Mouse (Mus musculus) liver, embryonic 14.5 days (tissue): Measurements from ENCODE around the gene Mapk14. TPM values are rescaled to one million over a fixed set of nuclear protein-coding genes. Genes with fewer than 3 reads are reported as not detected.
"Not testable (repeated sequence)": the region's sequence is repeated elsewhere in the genome, so short reads cannot be mapped to it uniquely, and the experiment has no call there.

ENCODE experiments used
- ATAC-seq: fragments of 200-750 bp; cut with Nextera tagmentation; 2 replicates; pipeline ENCODE4 v1.8.0; 2017; ENCODE audit warnings: moderate number of reproducible peaks, mild to moderate bottlenecking, moderate library complexity; ENCODE audit not compliant: insufficient read depth
- DNase-seq, 3 experiments: peaks; one replicate each; pipeline ENCODE4 v3.0.0-alpha.2; 2012 to 2013; ENCODE audit warnings: low read depth in 3 of 3, low spot score in 3 of 3
- H3K27ac ChIP-seq: fragments of 300-500 bp; sonication (generic); 2 replicates; pipeline ENCODE4 v1.5.1; 2014; ENCODE audit warnings: moderate library complexity, mild to moderate bottlenecking, control low read depth, inconsistent platforms
- H3K27me3 ChIP-seq: fragments of 300-500 bp; sonication (generic); 2 replicates; pipeline ENCODE4 v1.6.1; 2014; ENCODE audit warnings: mild to moderate bottlenecking, low read length, moderate library complexity; ENCODE audit not compliant: control insufficient read depth, insufficient read depth
- H3K36me3 ChIP-seq: fragments of 300-500 bp; sonication (generic); replicated peaks from 2 replicates; pipeline ENCODE4 v1.6.1; 2014; ENCODE audit warnings: low read depth; ENCODE audit not compliant: control insufficient read depth, insufficient read depth
- H3K4me1 ChIP-seq, 2 experiments: fragments of 200-500 bp in 1 of 2; fragments of 300-500 bp in 1 of 2; sonication (generic) in 1 of 2; replicated peaks; 2 replicates each; pipeline ENCODE4 v1.6.1; 2012 to 2014; ENCODE audit warnings: antibody characterized with exemption in 1 of 2, inconsistent platforms in 1 of 2, low read length in 1 of 2; ENCODE audit not compliant: control insufficient read depth in 2 of 2, insufficient read depth in 2 of 2
- H3K4me2 ChIP-seq: fragments of 300-500 bp; sonication (generic); 2 replicates; pipeline ENCODE4 v1.6.1; 2014; ENCODE audit warnings: low read depth, mild to moderate bottlenecking, control low read depth, moderate library complexity
- H3K4me3 ChIP-seq, 2 experiments: fragments of 200-500 bp in 1 of 2; fragments of 300-500 bp in 1 of 2; sonication (generic) in 1 of 2; 2 replicates each; pipeline ENCODE4 v1.5.1; 2012 to 2014; ENCODE audit warnings: low read depth in 2 of 2, low read length in 2 of 2, mild to moderate bottlenecking in 2 of 2, control low read depth in 1 of 2, inconsistent platforms in 1 of 2, moderate library complexity in 1 of 2; ENCODE audit not compliant: insufficient read depth in 1 of 2
- H3K9ac ChIP-seq: fragments of 300-500 bp; sonication (generic); replicated peaks from 2 replicates; pipeline ENCODE4 v1.6.1; 2014; ENCODE audit warnings: mild to moderate bottlenecking, control low read depth, moderate library complexity
- H3K9me3 ChIP-seq: fragments of 300-500 bp; sonication (generic); 2 replicates; pipeline ENCODE4 v1.6.1; 2016; ENCODE audit warnings: low read length, mixed read lengths; ENCODE audit not compliant: control insufficient read depth
- CTCF ChIP-seq: IDR thresholded peaks from 2 replicates; pipeline ENCODE4 v1.5.1; 2016; ENCODE audit warnings: antibody characterized with exemption, low read depth, control low read depth
- EP300 ChIP-seq: IDR thresholded peaks from 2 replicates; pipeline ENCODE4 v1.6.1; 2016; ENCODE audit warnings: antibody characterized with exemption, low read depth
- WGBS: fragments of 180-500 bp; shearing (Covaris S2); extraction: QIAGEN DNeasy Blood & Tissue Kit; methylation state at CpG from one replicate; pipeline ENCODE4 v1.1.7; 2014; ENCODE audit not compliant: insufficient replicate concordance; 5-methylcytosine and 5-hydroxymethylcytosine counted together
- polyA plus RNA-seq, 2 experiments: library from polyadenylated mRNA; depleted of rRNA in 1 of 2; stranded (reverse) in 1 of 2; unstranded in 1 of 2; fragments of >200 nt; fragmentation: Nextera tagmentation in 1 of 2; extraction: Ambion mirVana in 1 of 2; gene quantifications; 2 replicates each; pipeline versions ENCODE4 v1.2.1 to v1.2.3; 2012 to 2014

Mapk14 gene
- polyA plus RNA-seq, 2 experiments, result 33.2 to 37.8 TPM

DNA sequence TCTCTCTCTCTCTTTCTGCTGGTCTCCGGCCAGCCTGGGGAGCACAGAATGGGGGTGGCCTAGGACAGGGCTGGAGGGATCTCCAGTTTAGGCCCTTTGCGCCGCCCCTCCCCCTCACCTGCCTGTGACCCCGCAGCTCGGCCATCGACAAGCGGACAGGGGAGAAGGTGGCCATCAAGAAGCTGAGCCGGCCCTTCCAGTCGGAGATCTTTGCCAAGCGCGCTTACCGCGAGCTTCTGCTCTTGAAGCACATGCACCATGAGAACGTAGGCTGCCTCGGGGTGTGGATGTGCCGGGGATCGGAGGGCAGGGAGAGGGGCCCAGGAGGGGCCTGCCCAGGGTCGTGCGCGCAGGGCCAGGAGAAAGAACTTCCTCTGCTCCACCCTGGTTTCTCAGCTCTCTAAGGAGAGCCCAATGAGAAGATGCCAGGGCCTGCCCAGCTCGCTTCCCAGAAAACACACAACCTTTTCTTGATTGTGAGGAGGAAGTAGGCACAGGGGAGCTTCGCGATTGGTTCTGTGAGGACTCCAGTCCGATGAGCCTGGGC is 78.8 kb downstream of the Mapk14 start:
- ATAC-seq (no peak), DNase-seq (no peak)
- no peaks in the 10 kb centered on the region for H3K4me1 ChIP-seq
- H3K27ac ChIP-seq, result no peak overlapping the region
- TF ChIP-seq CTCF (no peak), EP300 (no peak)
- 1% methylated on average over 24 of the region's 24 CpGs for WGBS
- peak overlapping the region; percentile 32 to 49 for H3K4me3 ChIP-seq
- peak overlapping the region; percentile 60 for H3K4me2 ChIP-seq
- peaks cover 38% of the 10 kb centered on the region for H3K27me3 ChIP-seq
- H3K9ac ChIP-seq, result no peak overlapping the region
- no peaks in the 10 kb centered on the region for H3K9me3 ChIP-seq
- no peaks in the 10 kb centered on the region for H3K36me3 ChIP-seq

DNA sequence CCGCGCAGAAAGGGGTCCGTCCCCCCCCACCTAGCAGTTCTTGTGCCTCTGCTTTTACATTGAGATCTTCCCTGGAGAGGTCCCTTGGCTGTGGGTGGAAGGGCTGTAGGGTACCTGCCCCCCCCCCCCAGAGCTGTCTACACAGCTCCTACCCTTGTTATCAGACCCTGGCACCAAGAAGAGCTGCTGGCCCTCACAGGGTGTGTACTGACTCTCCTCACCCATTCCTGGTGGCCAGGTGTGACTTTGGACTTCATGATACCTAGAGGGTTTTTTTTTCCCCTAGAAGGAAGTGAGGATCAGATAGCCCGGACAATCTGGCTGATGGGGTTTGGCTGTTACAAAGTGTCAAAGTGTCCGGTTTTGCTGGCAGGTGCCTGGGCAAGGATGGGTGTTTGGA is 80.2 kb downstream of the Mapk14 start:
- no peak for ATAC-seq
- Histone ChIP-seq H3K4me1 (no peaks in the 10 kb centered on the region), H3K27me3 (peaks cover 38% of the 10 kb centered on the region), H3K9me3 (no peaks in the 10 kb centered on the region), H3K27ac (no peak overlapping the region), H3K4me2 (no peak overlapping the region), H3K9ac (no peak overlapping the region), H3K36me3 (no peaks in the 10 kb centered on the region), H3K4me3 (no peak overlapping the region)
- WGBS, result 65% methylated on average over 5 of the region's 5 CpGs
- DNase-seq, result no peak
- no peak for TF ChIP-seq EP300
- TF ChIP-seq CTCF, result no peak

DNA sequence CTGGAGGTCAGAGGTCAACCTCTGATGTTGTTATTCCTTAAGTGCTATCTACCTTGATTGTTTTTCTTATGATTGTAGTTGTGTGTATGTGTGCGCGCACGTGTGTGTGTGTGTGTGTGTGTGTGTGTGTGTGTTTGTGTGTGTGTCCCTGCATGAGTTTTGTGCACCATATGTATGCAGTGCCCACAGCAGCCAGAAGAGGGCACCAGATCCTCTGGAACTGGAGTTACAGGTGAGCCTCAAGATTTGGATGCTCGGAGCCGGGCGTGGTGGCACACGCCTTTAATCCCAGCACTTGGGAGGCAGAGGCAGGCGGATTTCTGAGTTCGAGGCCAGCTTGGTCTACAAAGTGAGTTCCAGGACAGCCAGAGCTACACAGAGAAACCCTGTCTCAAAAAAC is 83.2 kb downstream of the Mapk14 start:
- H3K9ac ChIP-seq, H3K36me3 ChIP-seq, ATAC-seq, H3K4me1 ChIP-seq, H3K9me3 ChIP-seq, H3K4me2 ChIP-seq, H3K27ac ChIP-seq, DNase-seq, H3K4me3 ChIP-seq: not testable (repeated sequence)
- 90% methylated on average over 7 of the region's 9 CpGs for WGBS
- peak; percentile 70 for TF ChIP-seq CTCF
- peaks cover 22% of the 10 kb centered on the region for H3K27me3 ChIP-seq

DNA sequence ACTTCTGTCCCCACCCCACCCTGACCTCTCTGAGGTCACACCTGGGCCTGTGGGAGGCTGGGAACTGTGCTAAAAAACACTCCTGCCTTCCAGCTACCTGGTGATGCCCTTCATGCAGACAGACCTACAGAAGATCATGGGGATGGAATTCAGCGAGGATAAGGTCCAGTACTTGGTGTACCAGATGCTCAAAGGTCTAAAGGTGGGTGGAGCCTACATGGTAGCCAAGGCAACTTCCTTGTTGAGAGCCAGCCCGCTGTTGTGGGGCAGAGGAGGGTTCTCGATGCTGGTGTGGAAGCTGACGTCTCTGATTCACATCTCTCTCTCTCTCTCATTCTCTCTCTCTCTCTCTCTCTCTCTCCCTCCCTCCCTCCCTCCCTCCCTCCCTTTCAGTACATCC is 84.0 kb downstream of the Mapk14 start:
- peaks cover 14% of the 10 kb centered on the region for H3K27me3 ChIP-seq
- no peaks in the 10 kb centered on the region for H3K36me3 ChIP-seq
- H3K9ac ChIP-seq, result no peak overlapping the region
- no peak for TF ChIP-seq CTCF
- TF ChIP-seq EP300, result no peak
- no peak overlapping the region for H3K4me3 ChIP-seq
- WGBS, result 70% methylated on average over 4 of the region's 4 CpGs
- no peak for DNase-seq
- H3K4me2 ChIP-seq, result no peak overlapping the region
- no peaks in the 10 kb centered on the region for H3K9me3 ChIP-seq
- no peak for ATAC-seq
- no peaks in the 10 kb centered on the region for H3K4me1 ChIP-seq
- H3K27ac ChIP-seq, result no peak overlapping the region

DNA sequence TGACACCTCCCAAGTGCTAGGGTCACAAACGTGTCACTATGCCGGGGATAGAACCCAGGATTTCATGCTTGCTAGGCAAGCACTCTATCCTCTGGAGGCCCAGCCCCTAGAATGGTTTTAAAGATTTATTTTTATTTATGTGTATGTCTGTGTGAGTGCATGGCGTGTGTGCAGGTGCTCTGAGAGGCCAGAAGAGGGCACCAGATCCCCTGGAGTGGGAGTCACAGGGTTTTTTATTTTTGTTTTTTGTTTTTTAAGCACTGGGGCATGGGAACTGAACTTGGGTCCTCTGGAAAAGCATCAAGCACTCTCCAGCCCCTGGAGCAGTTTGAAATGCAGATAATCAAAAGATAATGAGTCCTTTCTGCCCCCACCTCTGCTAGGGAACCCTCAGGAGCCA is 85.7 kb downstream of the Mapk14 start:
- Histone ChIP-seq H3K9ac (no peak overlapping the region), H3K4me2 (no peak overlapping the region), H3K4me3 (no peak overlapping the region), H3K27ac (no peak overlapping the region), H3K27me3 (no peaks in the 10 kb centered on the region), H3K4me1 (no peaks in the 10 kb centered on the region), H3K36me3 (no peaks in the 10 kb centered on the region), H3K9me3 (no peaks in the 10 kb centered on the region)
- DNase-seq, result no peak
- 72% methylated on average over 3 of the region's 3 CpGs for whole genome bisulfite sequencing
- no peak for ATAC-seq
- peak; percentile 72 for TF ChIP-seq CTCF
- no peak for TF ChIP-seq EP300
